Mouse (Mus musculus) ES-E14 (cell line): ENCODE measurements around the gene Arid2.

Experiments
- CHD2 ChIP-seq: IDR thresholded peaks from 2 replicates; pipeline ENCODE4 v1.6.1; 2014; ENCODE audit warnings: mild to moderate bottlenecking, low read depth, low read length, inconsistent platforms
- MAFK ChIP-seq: IDR thresholded peaks from 2 replicates; pipeline ENCODE4 v1.6.1; 2014; ENCODE audit warnings: mild to moderate bottlenecking, low read depth, low read length, inconsistent platforms; ENCODE audit not compliant: insufficient read depth
- ZNF384 ChIP-seq: IDR thresholded peaks from 2 replicates; pipeline ENCODE4 v1.6.1; 2012; ENCODE audit warnings: low read depth, low read length, inconsistent platforms

DNA sequence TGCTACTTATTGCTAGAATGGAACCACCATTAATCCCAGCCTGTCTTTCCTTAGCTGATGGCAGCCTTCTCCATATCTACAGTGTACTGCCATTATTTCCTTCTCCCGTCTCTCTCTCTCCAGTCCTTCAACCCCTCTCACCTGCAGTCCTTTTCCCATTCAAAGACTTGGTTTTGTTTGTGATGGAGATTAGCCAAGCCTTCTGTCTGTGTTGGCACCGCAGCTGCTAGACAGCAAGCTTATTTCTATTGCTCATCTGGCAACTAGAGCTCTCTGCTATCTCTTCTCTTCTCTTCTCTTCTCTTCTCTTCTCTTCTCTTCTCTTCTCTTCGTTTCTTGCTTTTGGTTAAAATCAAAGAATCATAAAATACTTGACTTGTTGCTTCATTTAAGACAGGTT, 78.0 kb downstream of the Arid2 start:
- TF ChIP-seq ZNF384 (no peak), MAFK (no peak), CHD2 (no peak)
